Mouse (Mus musculus): ENCODE data around the gene Myadm.

- TF ChIP-seq CTCF (IDR thresholded peaks at IDR 0.05 in 2 of 3, conservative IDR thresholded peaks at IDR 0.05 in 1 of 3; ENCODE audit: control insufficient read depth in 1 of 3, insufficient read depth in 1 of 3, low read depth in 2 of 3, low read length in 3 of 3, poor library complexity in 1 of 3, severe bottlenecking in 1 of 3) (no peak), RAD21 (IDR thresholded peaks at IDR 0.05; ENCODE audit: low read depth, low read length) (no peak), MAX (IDR thresholded peaks at IDR 0.05; ENCODE audit: low read length) (no peak)
Observed at GRCm38 (mm10) chr7:3303789-3304188, 14.9 kb downstream of the Myadm start.
